Mouse (Mus musculus) lung, embryonic 14.5 days (tissue): ENCODE results near the gene Boc. TPM values are rescaled to one million over a fixed set of nuclear protein-coding genes. Genes with fewer than 3 reads are reported as not detected.
"Not testable (repeated sequence)": the region's sequence is repeated elsewhere in the genome, so short reads cannot be mapped to it uniquely, and the experiment has no call there.

ENCODE experiments used
- ATAC-seq: fragments of 200-750 bp; cut with Nextera tagmentation; 2 replicates; pipeline ENCODE4 v1.8.0; 2017; ENCODE audit warnings: mild to moderate bottlenecking, moderate TSS enrichment, moderate library complexity; ENCODE audit not compliant: insufficient read depth
- DNase-seq: peaks from one replicate; pipeline ENCODE4 v3.0.0-alpha.2; 2015
- H3K27ac ChIP-seq: fragments of 300-500 bp; sonication (generic); 2 replicates; pipeline ENCODE4 v1.5.1; 2014; ENCODE audit warnings: low read depth, mild to moderate bottlenecking, moderate library complexity
- H3K27me3 ChIP-seq: fragments of 300-500 bp; sonication (generic); 2 replicates; pipeline ENCODE4 v1.6.1; 2014; ENCODE audit warnings: low read length, control low read depth; ENCODE audit not compliant: insufficient read depth
- H3K36me3 ChIP-seq: fragments of 300-500 bp; sonication (generic); 2 replicates; pipeline ENCODE4 v1.6.1; 2014; ENCODE audit warnings: control low read depth; ENCODE audit not compliant: insufficient read depth
- H3K4me1 ChIP-seq: fragments of 300-500 bp; sonication (generic); 2 replicates; pipeline ENCODE4 v1.6.1; 2014; ENCODE audit warnings: antibody characterized with exemption, control low read depth; ENCODE audit not compliant: insufficient read depth
- H3K4me2 ChIP-seq: fragments of 300-500 bp; sonication (generic); 2 replicates; pipeline ENCODE4 v1.6.1; 2014; ENCODE audit warnings: mild to moderate bottlenecking
- H3K4me3 ChIP-seq: fragments of 300-500 bp; sonication (generic); 2 replicates; pipeline ENCODE4 v1.5.1; 2014; ENCODE audit warnings: low read depth, low read length
- H3K9ac ChIP-seq: fragments of 300-500 bp; sonication (generic); 2 replicates; pipeline ENCODE4 v1.6.1; 2014
- H3K9me3 ChIP-seq: fragments of 300-500 bp; sonication (generic); 2 replicates; pipeline ENCODE4 v1.6.1; 2016; ENCODE audit warnings: low read depth, low read length, control low read depth
- CTCF ChIP-seq: IDR thresholded peaks from 2 replicates; pipeline ENCODE4 v1.5.1; 2016; ENCODE audit warnings: antibody characterized with exemption, low read depth
- WGBS: fragments of 180-500 bp; shearing (Covaris S2); extraction: QIAGEN DNeasy Blood & Tissue Kit; methylation state at CpG from one replicate; pipeline ENCODE4 v1.1.7; 2014; 5-methylcytosine and 5-hydroxymethylcytosine counted together
- microRNA-seq: library from miRNA; unstranded; fragments of <30 nt; microRNA quantifications from one replicate; pipeline ENCODE4, GENCODE M21; 2016; ENCODE audit warnings: borderline number of aligned reads
- polyA plus RNA-seq: library from polyadenylated mRNA; unstranded; fragments of >200 nt; fragmentation: Nextera tagmentation; extraction: Ambion mirVana; gene quantifications from 2 replicates; pipeline ENCODE4 v1.2.1, GENCODE M21; 2014

Boc gene
- polyA plus RNA-seq, 1 experiment from 2014 or later, result 38.8 TPM

- TF ChIP-seq CTCF, result no peak
- Histone ChIP-seq H3K9ac (no peak overlapping the region), H3K27ac (no peak overlapping the region), H3K4me1 (no peaks in the 10 kb centered on the region), H3K4me3 (no peak overlapping the region), H3K36me3 (no peaks in the 10 kb centered on the region), H3K27me3 (no peaks in the 10 kb centered on the region), H3K9me3 (no peaks in the 10 kb centered on the region), H3K4me2 (no peak overlapping the region)
- no peak for DNase-seq
- WGBS, result 67% methylated on average over 5 of the region's 5 CpGs
- ATAC-seq, result no peak
These were observed 97.8 kb downstream of the Boc start for GRCm38 (mm10) chr16:44460922-44461321.

GRCm38 (mm10) chr16:44458826-44459225 lies 99.9 kb downstream of the Boc start:
- Histone ChIP-seq H3K9ac (no peak overlapping the region), H3K27ac (no peak overlapping the region), H3K4me2 (no peak overlapping the region), H3K4me1 (no peaks in the 10 kb centered on the region), H3K36me3 (no peaks in the 10 kb centered on the region), H3K9me3 (no peaks in the 10 kb centered on the region), H3K27me3 (no peaks in the 10 kb centered on the region), H3K4me3 (no peak overlapping the region)
- TF ChIP-seq CTCF, result no peak
- DNase-seq, result no peak
- WGBS, result 85% methylated on average over 2 of the region's 2 CpGs
- ATAC-seq, result no peak

- Histone ChIP-seq H3K4me3 (no peak overlapping the region), H3K9me3 (no peaks in the 10 kb centered on the region), H3K4me2 (no peak overlapping the region), H3K4me1 (no peaks in the 10 kb centered on the region), H3K36me3 (no peaks in the 10 kb centered on the region), H3K27ac (no peak overlapping the region), H3K9ac (no peak overlapping the region), H3K27me3 (no peaks in the 10 kb centered on the region)
- 83% methylated on average over 2 of the region's 2 CpGs for WGBS
- DNase-seq (no peak), ATAC-seq (no peak)
- TF ChIP-seq CTCF, result no peak
These were observed 100.8 kb downstream of the Boc start for GRCm38 (mm10) chr16:44457858-44458257.

GRCm38 (mm10) chr16:44441913-44442312 lies 116.8 kb downstream of the Boc start:
- not testable (repeated sequence) for H3K4me1 ChIP-seq, ATAC-seq
- 93% methylated on average over 15 of the region's 15 CpGs for WGBS

GRCm38 (mm10) chr16:44435481-44435880 lies 123.2 kb downstream of the Boc start:
- ATAC-seq, result no peak
- Histone ChIP-seq H3K27me3 (no peaks in the 10 kb centered on the region), H3K4me2 (no peak overlapping the region), H3K36me3 (no peaks in the 10 kb centered on the region), H3K4me3 (no peak overlapping the region), H3K27ac (no peak overlapping the region), H3K9me3 (no peaks in the 10 kb centered on the region), H3K9ac (no peak overlapping the region), H3K4me1 (no peaks in the 10 kb centered on the region)
- peak; percentile 15 for DNase-seq
- peak; percentile 39 for TF ChIP-seq CTCF
- 52% methylated on average over 4 of the region's 4 CpGs for WGBS

More at GRCm38 (mm10) chr16:44441913-44442312, 116.8 kb downstream of the Boc start:
- H3K27ac ChIP-seq, H3K27me3 ChIP-seq, DNase-seq, H3K9ac ChIP-seq, H3K36me3 ChIP-seq, H3K9me3 ChIP-seq, H3K4me3 ChIP-seq, H3K4me2 ChIP-seq: not testable (repeated sequence)

Small RNA genes lying within 50 kb of the gene (microRNA-seq; reads per million reads assigned to microRNA genes)
- gene Mir3081, result 12.8 reads per million, percentile 26 among the genes with 10 or more reads in this experiment

Other genes with a start within 250 kb of the Boc start
- gene Sidt1, start 225.7 kb downstream of the Boc start, polyA plus RNA-seq, result 0.20 and 0.26 TPM in 2 replicates
- gene Spice1, start 211.8 kb downstream of the Boc start, polyA plus RNA-seq, result 30.6 and 33.5 TPM in 2 replicates
- gene Cfap44, start 164.1 kb downstream of the Boc start, polyA plus RNA-seq, result 0.67 and 1.0 TPM in 2 replicates
- gene Nepro, start 165.4 kb upstream of the Boc start, polyA plus RNA-seq, result 14.4 and 14.6 TPM in 2 replicates
- gene Gtpbp8, start 187.5 kb upstream of the Boc start, polyA plus RNA-seq, result 30.1 and 31.8 TPM in 2 replicates
- 1.0 and 1.3 TPM in 2 replicates for gene Cd200r1, start 206.8 kb upstream of the Boc start, polyA plus RNA-seq